Mouse (Mus musculus) MN1 (cell line): ENCODE measurements at regions not wholly inside any gene's neighbourhood (a gene's known extent, or its start where the extent isn't known, plus 50 kb on each side); places are given as distances from the start of the nearest gene placed in this dataset.

Experiments
- DNase-seq: peaks from one replicate; pipeline ENCODE4 v3.0.0-alpha.2; 2016; ENCODE audit warnings: low spot score

- no peak for DNase-seq
Measured at GRCm38 (mm10) chr4:91180241-91181096, 220.1 kb downstream of the Elavl2 start.

DNA sequence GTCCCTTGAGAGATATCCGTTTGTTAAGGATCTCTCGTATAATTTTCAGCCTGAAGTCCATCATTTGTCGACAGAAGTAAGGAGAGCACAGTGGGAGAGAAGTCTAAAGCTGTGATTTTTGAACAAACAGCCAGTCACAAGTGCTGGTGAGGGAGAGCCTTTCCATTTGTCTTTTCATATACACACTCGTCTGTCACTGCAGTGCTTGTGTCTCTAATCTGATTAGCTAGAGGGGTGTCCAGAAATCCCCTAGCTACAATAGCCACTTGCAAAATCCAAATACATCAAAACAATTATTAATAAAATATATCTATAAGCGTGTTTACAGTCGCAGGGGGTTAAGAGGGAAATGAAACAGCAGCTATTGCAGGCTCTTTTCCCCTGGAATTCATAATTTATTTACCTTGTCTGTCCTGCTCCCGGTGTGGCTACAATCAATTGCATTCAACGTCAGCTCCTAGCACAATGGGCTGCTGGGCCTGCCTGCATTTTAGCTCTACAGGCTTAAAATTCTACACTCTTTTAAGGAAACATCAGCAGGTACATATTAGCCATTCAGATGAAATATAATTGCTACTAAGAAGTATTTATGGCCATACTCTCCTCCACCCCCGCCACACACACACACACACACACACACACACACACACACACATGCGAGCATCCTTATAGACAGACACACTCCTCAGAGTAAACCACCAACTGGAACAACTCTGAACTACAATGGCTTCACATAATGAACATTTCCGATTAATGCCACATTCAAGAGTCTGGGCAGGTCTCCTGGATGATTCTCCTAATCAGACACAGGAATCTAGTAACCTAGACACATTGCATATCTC is 236.1 kb downstream of the Elavl2 start:
- no peak for DNase-seq

- DNase-seq: no peak
Measured at GRCm38 (mm10) chr4:91157047-91157446, 243.5 kb downstream of the Elavl2 start.

GRCm38 (mm10) chr4:91144666-91145065 is 255.9 kb downstream of the Elavl2 start:
- DNase-seq: no peak

- no peak for DNase-seq
Measured at GRCm38 (mm10) chr4:91143906-91144305, 256.7 kb downstream of the Elavl2 start.

GRCm38 (mm10) chr4:91135327-91135726 is 265.3 kb downstream of the Elavl2 start:
- no peak for DNase-seq

GRCm38 (mm10) chr4:91132266-91132665 is 268.3 kb downstream of the Elavl2 start:
- peak; percentile 27 for DNase-seq

GRCm38 (mm10) chr4:91120277-91120676 is 280.3 kb downstream of the Elavl2 start:
- no peak for DNase-seq

DNA sequence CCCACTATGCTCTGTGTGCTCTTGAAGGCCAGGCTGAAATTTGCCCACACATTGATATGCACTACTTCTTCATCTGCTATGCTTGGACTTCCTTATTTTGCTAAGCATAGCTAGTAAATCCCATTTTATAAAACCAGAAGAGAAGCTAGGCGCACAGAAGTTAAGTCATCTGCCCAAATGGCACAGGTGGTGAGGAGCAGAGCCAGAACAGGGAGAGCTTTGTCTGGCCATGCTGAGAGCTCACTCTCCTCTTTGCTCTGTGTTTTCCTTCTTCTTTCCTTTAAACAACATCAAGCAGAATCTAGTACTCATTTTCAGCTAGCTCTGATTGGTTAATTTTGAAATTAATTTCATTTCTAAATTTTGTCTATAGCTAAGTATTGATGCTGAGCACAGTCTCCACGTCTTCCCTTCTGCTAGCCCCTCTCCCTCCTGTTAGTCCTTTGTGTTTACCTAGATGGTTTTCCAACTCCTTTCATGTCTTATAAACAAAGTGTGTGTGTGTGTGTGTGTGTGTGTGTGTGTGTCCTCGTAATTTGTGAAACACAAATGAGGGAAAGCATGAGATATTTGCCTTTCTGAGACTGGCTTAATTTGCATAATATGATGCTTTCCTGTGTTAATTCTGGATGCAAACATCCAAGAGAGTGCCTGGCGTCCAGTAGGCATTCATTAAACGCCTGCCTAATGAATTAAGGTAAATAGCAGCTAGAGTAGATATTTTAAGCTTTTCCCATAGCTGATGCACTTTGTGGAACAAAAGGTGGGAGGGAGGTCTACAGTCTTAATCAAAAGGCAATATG is 283.6 kb downstream of the Elavl2 start:
- no peak for DNase-seq

- DNase-seq: no peak
Measured at GRCm38 (mm10) chr4:91111684-91112681, 288.6 kb downstream of the Elavl2 start.

DNA sequence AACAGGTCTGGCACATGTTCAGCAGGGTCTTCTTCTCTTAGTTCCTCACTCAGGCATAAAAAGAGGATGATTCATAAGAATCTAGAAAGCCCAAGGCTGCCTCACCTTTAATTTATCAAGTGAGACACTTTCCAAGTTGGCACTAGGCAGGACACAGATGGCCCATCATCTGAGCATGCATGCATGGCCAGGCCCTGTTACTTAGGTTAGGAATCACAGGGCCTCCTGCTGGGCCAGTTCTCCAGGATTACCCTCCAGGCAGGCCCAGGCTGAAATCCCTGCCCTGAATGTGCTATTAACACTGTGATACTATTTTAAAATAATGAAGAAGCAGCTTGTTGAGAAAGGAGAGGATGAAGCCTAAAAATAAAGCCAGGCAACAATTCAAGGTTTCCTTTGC is 304.5 kb downstream of the Elavl2 start:
- DNase-seq: no peak

- DNase-seq: no peak
Measured at GRCm38 (mm10) chr4:91094382-91094781, 306.2 kb downstream of the Elavl2 start.

DNA sequence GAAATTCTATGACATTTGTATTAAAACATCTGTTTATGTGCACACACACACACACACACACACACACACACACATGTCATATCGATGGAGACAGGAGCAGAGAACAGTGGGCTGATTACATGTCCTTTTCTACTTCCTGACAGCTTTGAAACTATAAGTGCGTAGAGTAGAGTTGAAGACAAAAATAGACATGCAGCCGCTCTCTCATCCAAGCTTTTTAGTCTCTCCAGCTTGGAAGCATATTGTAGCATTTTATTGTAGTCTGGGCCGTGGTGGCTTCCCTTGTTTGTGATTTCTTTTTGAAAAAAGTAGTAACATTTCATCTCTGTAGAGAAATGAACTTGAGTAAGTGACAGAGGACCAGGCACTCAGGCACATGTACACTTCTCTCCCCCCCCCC is 306.7 kb downstream of the Elavl2 start:
- DNase-seq: no peak

DNA sequence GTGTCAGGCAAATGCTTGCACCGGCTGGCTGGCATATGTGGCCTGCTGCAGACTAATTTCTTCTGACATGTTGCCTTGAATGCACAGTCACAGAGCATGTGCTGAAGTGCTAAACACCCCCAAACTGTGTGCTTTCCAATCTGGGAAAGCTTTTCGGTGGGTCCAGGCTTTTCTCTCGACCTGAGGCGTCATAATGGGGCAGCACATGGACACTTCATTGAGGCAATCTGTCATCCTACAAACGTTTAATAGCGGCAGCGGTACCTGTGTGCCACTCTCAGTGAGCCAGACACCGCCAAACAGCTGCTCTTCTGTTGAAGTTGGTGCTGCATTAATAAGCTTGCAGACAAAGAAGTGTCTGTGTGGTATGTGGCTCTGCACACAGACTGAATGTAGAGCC is 308.3 kb downstream of the Elavl2 start:
- DNase-seq: no peak

- no peak for DNase-seq
Measured at GRCm38 (mm10) chr4:91091910-91092309, 308.7 kb downstream of the Elavl2 start.

GRCm38 (mm10) chr4:91083950-91084349 is 316.6 kb downstream of the Elavl2 start:
- DNase-seq: no peak

GRCm38 (mm10) chr4:91081447-91081846 is 319.1 kb downstream of the Elavl2 start:
- no peak for DNase-seq

DNA sequence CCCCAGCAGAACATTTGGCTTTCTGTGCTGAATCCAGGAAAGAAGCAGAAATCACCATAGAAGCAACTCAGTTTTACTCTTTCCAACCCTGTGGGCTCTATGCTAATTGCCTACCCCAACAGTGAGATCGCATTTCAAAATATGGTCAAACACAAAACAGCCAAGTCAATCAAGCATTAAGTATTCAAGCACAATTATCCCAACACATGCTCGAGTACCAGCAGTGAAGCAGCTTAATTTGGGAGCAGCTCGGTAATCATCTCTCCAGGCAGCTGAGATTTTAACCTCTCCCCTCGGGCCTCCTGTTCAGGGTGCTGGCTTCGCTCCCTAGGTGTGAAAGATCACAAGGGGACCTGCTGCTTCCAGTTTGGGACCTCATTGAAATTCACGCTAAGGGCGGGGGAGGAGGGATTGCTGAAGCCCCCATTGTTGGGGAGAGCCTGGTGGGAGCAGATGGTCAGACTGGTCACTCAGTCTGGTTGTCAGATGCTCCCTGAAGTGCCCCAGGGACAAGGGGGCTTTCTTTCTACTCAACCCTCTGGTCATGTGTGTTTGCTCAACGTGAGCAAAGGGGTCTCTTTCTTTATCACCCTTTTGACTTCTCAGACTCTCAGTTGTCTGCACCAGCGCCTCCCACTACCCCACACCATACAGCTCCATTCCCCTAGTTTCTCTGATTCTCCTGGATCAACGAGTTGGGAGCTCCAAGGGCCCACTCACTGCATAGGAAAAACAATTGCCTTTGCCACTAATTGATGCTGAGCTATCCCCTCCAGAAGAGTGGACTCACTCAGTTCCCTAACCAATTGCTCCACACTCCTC is 319.8 kb downstream of the Elavl2 start:
- DNase-seq: no peak

GRCm38 (mm10) chr4:91071263-91071662 is 329.3 kb downstream of the Elavl2 start:
- DNase-seq: no peak

DNA sequence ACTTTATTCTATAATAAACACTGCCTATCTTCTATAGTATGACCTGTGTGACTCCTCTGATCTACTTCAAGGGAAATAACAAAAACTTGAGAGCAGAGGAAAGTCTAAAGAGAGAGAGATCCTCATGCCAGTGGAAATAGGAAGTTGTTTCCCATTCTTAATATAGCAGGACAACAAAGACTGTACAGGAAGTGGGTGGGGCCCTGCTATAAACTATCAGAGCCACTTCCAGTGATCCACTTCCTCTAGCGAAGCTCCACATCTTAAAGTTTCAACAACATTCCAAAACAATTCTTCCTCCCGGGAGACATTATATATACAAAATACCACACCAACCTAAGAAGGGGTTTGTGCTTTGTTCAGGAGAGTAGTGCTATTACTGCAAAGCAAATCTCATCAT is 339.7 kb downstream of the Elavl2 start:
- DNase-seq: no peak
